Mouse (Mus musculus): ENCODE data around the gene Chst14. TPM values are rescaled to one million over a fixed set of nuclear protein-coding genes. Genes with fewer than 3 reads are reported as not detected.

Gene Chst14
- polyA plus RNA-seq, 1 experiment from 2014 or later: 21.6 TPM

GRCm38 (mm10) chr2:118907781-118908180 is 18.5 kb upstream of the Chst14 start:
- H3K36me3 ChIP-seq: no peaks in the 10 kb centered on the region
- WGBS: 74% methylated on average over 3 of the region's 3 CpGs
- peaks cover 6% of the 10 kb centered on the region; the same call in 1 of the 2 replicates for H3K27me3 ChIP-seq (replicated peaks)
- H3K4me1 ChIP-seq: peaks cover 33% of the 10 kb centered on the region
- H3K9ac ChIP-seq: no peak overlapping the region
- no peak overlapping the region for H3K4me3 ChIP-seq
- no peaks in the 10 kb centered on the region for H3K9me3 ChIP-seq
- no peak overlapping the region for H3K4me2 ChIP-seq
- no peak for ATAC-seq (ENCODE audit: extremely low read depth, insufficient number of reproducible peaks, low FRiP score, low TSS enrichment)
- no peak overlapping the region for H3K27ac ChIP-seq (replicated peaks)

GRCm38 (mm10) chr2:118909151-118909550 is 17.1 kb upstream of the Chst14 start:
- no peak overlapping the region for H3K4me3 ChIP-seq
- H3K36me3 ChIP-seq: no peaks in the 10 kb centered on the region
- no peak overlapping the region for H3K4me2 ChIP-seq
- no peak overlapping the region for H3K27ac ChIP-seq (replicated peaks)
- peaks cover 33% of the 10 kb centered on the region for H3K4me1 ChIP-seq
- peaks cover 2% of the 10 kb centered on the region; the same call in 1 of the 2 replicates for H3K27me3 ChIP-seq (replicated peaks)
- H3K9ac ChIP-seq: no peak overlapping the region
- H3K9me3 ChIP-seq: no peaks in the 10 kb centered on the region
- 69% methylated on average over 1 of the region's 1 CpGs for WGBS
- ATAC-seq (ENCODE audit: extremely low read depth, insufficient number of reproducible peaks, low FRiP score, low TSS enrichment): no peak

- H3K9ac ChIP-seq: no peak overlapping the region
- H3K9me3 ChIP-seq: no peaks in the 10 kb centered on the region
- H3K4me1 ChIP-seq: peaks cover 40% of the 10 kb centered on the region
- no peak overlapping the region for H3K4me3 ChIP-seq
- no peak overlapping the region for H3K27ac ChIP-seq (replicated peaks)
- WGBS: 75% methylated on average over 7 of the region's 7 CpGs
- H3K4me2 ChIP-seq: no peak overlapping the region
- H3K27me3 ChIP-seq (replicated peaks): no peaks in the 10 kb centered on the region
- ATAC-seq (ENCODE audit: extremely low read depth, insufficient number of reproducible peaks, low FRiP score, low TSS enrichment): no peak
- no peaks in the 10 kb centered on the region for H3K36me3 ChIP-seq
Observed at GRCm38 (mm10) chr2:118910605-118911278, 15.6 kb upstream of the Chst14 start.

GRCm38 (mm10) chr2:118912706-118913105 is 13.6 kb upstream of the Chst14 start:
- 74% methylated on average over 8 of the region's 8 CpGs for WGBS

GRCm38 (mm10) chr2:118913551-118914276 is 12.6 kb upstream of the Chst14 start:
- 43% methylated on average over 11 of the region's 11 CpGs for WGBS
- Histone ChIP-seq H3K4me2 (peak overlapping the region; percentile 35), H3K27me3 (replicated peaks) (no peaks in the 10 kb centered on the region)

More at GRCm38 (mm10) chr2:118912706-118913105, 13.6 kb upstream of the Chst14 start:
- H3K9ac ChIP-seq: peak overlapping the region; percentile 28; the same call in 1 of the 2 replicates
- H3K4me1 ChIP-seq: peaks cover 43% of the 10 kb centered on the region
- H3K9me3 ChIP-seq: no peaks in the 10 kb centered on the region
- no peak overlapping the region for H3K27ac ChIP-seq (replicated peaks)
- H3K27me3 ChIP-seq (replicated peaks): no peaks in the 10 kb centered on the region
- no peak for ATAC-seq (ENCODE audit: extremely low read depth, insufficient number of reproducible peaks, low FRiP score, low TSS enrichment)
- H3K4me3 ChIP-seq: no peak overlapping the region
- H3K4me2 ChIP-seq: no peak overlapping the region
- peaks cover 13% of the 10 kb centered on the region for H3K36me3 ChIP-seq

DNA sequence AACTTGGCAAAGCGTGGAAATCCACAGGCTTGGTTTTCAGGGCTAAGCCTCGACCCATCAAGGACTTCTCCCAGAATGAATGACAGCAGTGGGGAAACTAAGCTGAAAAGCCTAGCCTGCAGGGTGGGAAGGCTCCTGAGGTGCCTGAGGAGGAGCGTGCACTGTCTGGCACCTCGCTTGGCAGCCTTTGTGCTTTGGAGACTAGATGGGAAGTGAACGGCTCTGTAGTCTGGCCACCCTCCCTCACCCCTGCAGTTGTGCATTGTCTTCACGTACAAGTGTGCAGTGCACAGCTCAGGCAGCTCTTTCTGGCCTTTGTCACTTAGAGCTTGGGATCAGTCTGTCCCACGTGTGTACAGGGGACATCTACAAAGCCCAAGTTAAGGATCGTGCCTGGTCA is 11.6 kb upstream of the Chst14 start:
- no peak overlapping the region for H3K9ac ChIP-seq
- no peaks in the 10 kb centered on the region for H3K27me3 ChIP-seq (replicated peaks)
- peaks cover 30% of the 10 kb centered on the region for H3K36me3 ChIP-seq
- 59% methylated on average over 8 of the region's 8 CpGs for WGBS
- H3K27ac ChIP-seq (replicated peaks): no peak overlapping the region
- peaks cover 54% of the 10 kb centered on the region for H3K4me1 ChIP-seq
- no peak overlapping the region for H3K4me3 ChIP-seq
- H3K9me3 ChIP-seq: no peaks in the 10 kb centered on the region
- H3K4me2 ChIP-seq: no peak overlapping the region
- peak; percentile 10; the same call in 1 of the 2 replicates for ATAC-seq (ENCODE audit: extremely low read depth, insufficient number of reproducible peaks, low FRiP score, low TSS enrichment)

More at GRCm38 (mm10) chr2:118913551-118914276, 12.6 kb upstream of the Chst14 start:
- peaks cover 20% of the 10 kb centered on the region for H3K36me3 ChIP-seq
- peak overlapping the region; percentile 37 for H3K9ac ChIP-seq
- no peak overlapping the region; the same call in 1 of the 2 replicates for H3K4me3 ChIP-seq
- no peak overlapping the region for H3K27ac ChIP-seq (replicated peaks)
- H3K4me1 ChIP-seq: peaks cover 52% of the 10 kb centered on the region
- no peak for ATAC-seq (ENCODE audit: extremely low read depth, insufficient number of reproducible peaks, low FRiP score, low TSS enrichment)
- no peaks in the 10 kb centered on the region for H3K9me3 ChIP-seq

DNA sequence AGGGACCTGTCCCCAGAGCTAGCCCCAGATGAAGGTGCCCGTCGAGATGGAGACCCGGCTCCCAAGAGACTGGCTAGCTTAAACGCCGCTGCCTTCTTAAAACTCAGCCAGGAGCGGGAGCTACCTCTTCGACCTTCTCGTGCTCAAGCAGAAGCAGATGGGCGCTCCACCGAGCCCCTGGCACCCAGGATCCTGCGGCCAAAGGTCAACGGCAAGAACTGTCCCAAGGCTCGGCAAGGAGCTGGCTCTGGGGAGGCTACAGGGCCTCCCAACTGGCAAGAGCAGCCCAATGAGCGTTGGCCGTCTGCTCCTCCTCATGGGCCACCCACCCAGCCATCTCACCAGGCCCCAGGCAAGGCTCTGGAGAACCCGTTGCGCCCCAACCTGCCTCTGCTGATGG is 9.9 kb upstream of the Chst14 start:
- no peak overlapping the region for H3K4me3 ChIP-seq
- no peak for ATAC-seq (ENCODE audit: extremely low read depth, insufficient number of reproducible peaks, low FRiP score, low TSS enrichment)
- H3K9ac ChIP-seq: no peak overlapping the region
- H3K36me3 ChIP-seq: peaks cover 47% of the 10 kb centered on the region
- H3K27me3 ChIP-seq (replicated peaks): no peaks in the 10 kb centered on the region
- peaks cover 54% of the 10 kb centered on the region for H3K4me1 ChIP-seq
- no peak overlapping the region for H3K27ac ChIP-seq (replicated peaks)
- no peaks in the 10 kb centered on the region for H3K9me3 ChIP-seq
- no peak overlapping the region for H3K4me2 ChIP-seq
- WGBS: 88% methylated on average over 17 of the region's 17 CpGs

DNA sequence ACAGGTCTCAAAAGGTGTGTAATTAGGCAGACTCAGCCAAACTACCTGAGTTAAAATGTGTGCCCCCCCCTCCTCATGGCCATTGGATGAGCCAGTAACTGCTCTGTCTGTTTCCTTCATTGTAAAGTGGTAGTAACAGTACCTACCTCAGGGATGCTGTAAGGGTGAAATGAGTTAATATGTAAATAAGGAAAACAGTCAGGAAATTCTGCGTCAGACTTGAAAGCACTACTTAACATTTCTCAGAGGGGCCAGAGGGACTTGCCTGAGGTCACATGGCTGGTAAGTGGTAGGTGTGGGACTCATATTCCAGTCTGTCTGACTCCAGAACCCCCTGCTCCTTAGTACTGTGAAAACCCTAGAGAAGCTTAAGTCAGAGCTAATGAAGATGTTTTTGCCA is 7.8 kb upstream of the Chst14 start:
- no peak for ATAC-seq (ENCODE audit: extremely low read depth, insufficient number of reproducible peaks, low FRiP score, low TSS enrichment)
- Histone ChIP-seq H3K27ac (replicated peaks) (no peak overlapping the region), H3K36me3 (peaks cover 68% of the 10 kb centered on the region), H3K4me2 (no peak overlapping the region), H3K9me3 (no peaks in the 10 kb centered on the region), H3K9ac (no peak overlapping the region), H3K27me3 (replicated peaks) (no peaks in the 10 kb centered on the region), H3K4me3 (no peak overlapping the region), H3K4me1 (peaks cover 40% of the 10 kb centered on the region)
- 30% methylated on average over 1 of the region's 1 CpGs for WGBS

GRCm38 (mm10) chr2:118920428-118920827 is 5.9 kb upstream of the Chst14 start:
- no peak overlapping the region for H3K4me3 ChIP-seq
- H3K4me1 ChIP-seq: peaks cover 25% of the 10 kb centered on the region
- WGBS: 79% methylated on average over 3 of the region's 3 CpGs
- no peak for ATAC-seq (ENCODE audit: extremely low read depth, insufficient number of reproducible peaks, low FRiP score, low TSS enrichment)
- H3K27ac ChIP-seq (replicated peaks): no peak overlapping the region
- no peak overlapping the region for H3K9ac ChIP-seq
- H3K27me3 ChIP-seq (replicated peaks): no peaks in the 10 kb centered on the region
- H3K4me2 ChIP-seq: no peak overlapping the region
- no peaks in the 10 kb centered on the region for H3K9me3 ChIP-seq
- peaks cover 71% of the 10 kb centered on the region for H3K36me3 ChIP-seq

- Histone ChIP-seq H3K9ac (peak overlapping the region; percentile 91), H3K4me1 (peaks cover 31% of the 10 kb centered on the region), H3K4me3 (peak overlapping the region; percentile 82), H3K27ac (replicated peaks) (peak overlapping the region; percentile 69), H3K4me2 (peak overlapping the region; percentile 89), H3K27me3 (replicated peaks) (no peaks in the 10 kb centered on the region), H3K36me3 (peaks cover 28% of the 10 kb centered on the region), H3K9me3 (no peaks in the 10 kb centered on the region)
- no peak for ATAC-seq (ENCODE audit: extremely low read depth, insufficient number of reproducible peaks, low FRiP score, low TSS enrichment)
- under 1% methylated on average over 6 of the region's 6 CpGs for WGBS
Observed at GRCm38 (mm10) chr2:118925952-118926351, 344 bp upstream of the Chst14 start.

- no peak for ATAC-seq (ENCODE audit: extremely low read depth, insufficient number of reproducible peaks, low FRiP score, low TSS enrichment)
- Histone ChIP-seq H3K4me1 (peaks cover 31% of the 10 kb centered on the region), H3K36me3 (peaks cover 17% of the 10 kb centered on the region), H3K27me3 (replicated peaks) (no peaks in the 10 kb centered on the region), H3K9ac (peak overlapping the region; percentile 91), H3K4me3 (peak overlapping the region; percentile 82), H3K4me2 (peak overlapping the region; percentile 89), H3K27ac (replicated peaks) (0 out of 2 replicates have a peak overlapping the region, but pooled peaks have one; percentile 69), H3K9me3 (no peaks in the 10 kb centered on the region)
- WGBS: 30% methylated on average over 31 of the region's 31 CpGs
Observed at GRCm38 (mm10) chr2:118926998-118927739, 873 bp downstream of the Chst14 start.
